Mouse (Mus musculus): ENCODE data around the gene Erich4. TPM values are rescaled to one million over a fixed set of nuclear protein-coding genes. Genes with fewer than 3 reads are reported as not detected.

Erich4 gene
- polyA plus RNA-seq, 1 experiment from 2014 or later = not detected

- DNase-seq (ENCODE audit: low read depth, low spot score) (no peak), ATAC-seq (no peak)
Observed at GRCm38 (mm10) chr7:25644136-25644535, 28.4 kb upstream of the Erich4 start.

GRCm38 (mm10) chr7:25639754-25640153 lies 24.1 kb upstream of the Erich4 start:
- ChIA-PET POLR2A (no interaction called here), CTCF (interaction anchor here (0.9 kb wide), 1 partner anchor 13 kb away, joined by 3 read pairs; no protein-coding TSS in a partner anchor)
- TF ChIP-seq CTCF (IDR thresholded peaks at IDR 0.05) = no peak
- in situ Hi-C loops (cut with MboI; ENCODE audit: low pct_unique_long_range_greater_than_20kb) = no loop called here
- no peaks in the 10 kb centered on the region for H3K27me3 ChIP-seq
- no peak for DNase-seq (ENCODE audit: low read depth, low spot score)
- ATAC-seq = no peak

More at GRCm38 (mm10) chr7:25644136-25644535, 28.4 kb upstream of the Erich4 start:
- H3K27me3 ChIP-seq = no peaks in the 10 kb centered on the region
- ChIA-PET POLR2A (no interaction called here), CTCF (no interaction called here)
- TF ChIP-seq CTCF (IDR thresholded peaks at IDR 0.05) = no peak
- in situ Hi-C loops (cut with MboI; ENCODE audit: low pct_unique_long_range_greater_than_20kb) = no loop called here

GRCm38 (mm10) chr7:25637099-25637498 lies 21.4 kb upstream of the Erich4 start:
- in situ Hi-C loops (cut with MboI; ENCODE audit: low pct_unique_long_range_greater_than_20kb) = no loop called here
- no peaks in the 10 kb centered on the region for H3K27me3 ChIP-seq
- CTCF ChIA-PET = no interaction called here

GRCm38 (mm10) chr7:25636373-25636772 lies 20.7 kb upstream of the Erich4 start:
- in situ Hi-C loops (cut with MboI; ENCODE audit: low pct_unique_long_range_greater_than_20kb) = no loop called here
- no peak for TF ChIP-seq CTCF (IDR thresholded peaks at IDR 0.05)
- DNase-seq (ENCODE audit: low read depth, low spot score) = no peak
- peak; percentile 29 for ATAC-seq
- H3K27me3 ChIP-seq = no peaks in the 10 kb centered on the region
- POLR2A ChIA-PET = no interaction called here
- CTCF ChIA-PET = no interaction called here

More at GRCm38 (mm10) chr7:25637099-25637498, 21.4 kb upstream of the Erich4 start:
- TF ChIP-seq CTCF (IDR thresholded peaks at IDR 0.05) = no peak
- POLR2A ChIA-PET = no interaction called here
- ATAC-seq (no peak), DNase-seq (ENCODE audit: low read depth, low spot score) (no peak)

DNA sequence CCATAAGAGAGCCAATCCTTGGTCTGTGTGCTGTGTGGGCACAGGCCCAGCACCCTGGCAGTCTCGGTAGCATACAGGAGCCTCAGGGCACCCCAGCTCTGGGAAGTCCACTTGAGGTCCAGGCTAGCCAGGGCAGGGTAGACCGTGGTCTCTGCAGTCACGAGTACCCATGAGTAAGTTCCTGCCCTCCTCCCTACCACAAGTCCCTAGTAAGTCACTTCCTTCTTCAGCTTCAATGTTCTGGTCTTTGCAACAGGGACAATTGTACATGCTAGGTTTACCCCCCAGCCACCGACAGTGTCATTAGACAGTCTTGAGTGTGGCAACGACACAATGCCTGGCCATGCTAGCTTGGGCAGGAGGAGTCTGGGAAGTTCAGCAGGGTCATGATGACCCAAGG lies 17.0 kb upstream of the Erich4 start:
- no peak for TF ChIP-seq CTCF (IDR thresholded peaks at IDR 0.05)
- DNase-seq (ENCODE audit: low read depth, low spot score) (no peak), ATAC-seq (no peak)
- no peaks in the 10 kb centered on the region for H3K27me3 ChIP-seq
- ChIA-PET POLR2A (no interaction called here), CTCF (no interaction called here)
- in situ Hi-C loops (cut with MboI; ENCODE audit: low pct_unique_long_range_greater_than_20kb) = no loop called here

DNA sequence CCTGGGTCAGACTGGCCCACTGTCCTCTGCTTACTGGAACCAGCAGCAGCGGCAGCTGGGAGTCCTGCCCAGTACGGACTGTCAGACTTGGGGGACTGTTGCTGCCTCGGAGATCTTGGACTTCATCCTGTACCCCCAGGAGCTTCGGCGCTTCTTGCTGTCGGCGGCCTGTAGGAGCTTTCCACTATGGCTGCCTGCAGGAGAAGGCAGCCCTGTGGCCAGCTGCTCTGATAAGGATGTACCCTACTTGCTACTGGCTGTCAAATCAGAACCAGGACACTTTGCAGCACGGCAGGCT lies 12.6 kb upstream of the Erich4 start:
- in situ Hi-C loops (cut with MboI; ENCODE audit: low pct_unique_long_range_greater_than_20kb) = no loop called here
- CTCF ChIA-PET = no interaction called here

DNA sequence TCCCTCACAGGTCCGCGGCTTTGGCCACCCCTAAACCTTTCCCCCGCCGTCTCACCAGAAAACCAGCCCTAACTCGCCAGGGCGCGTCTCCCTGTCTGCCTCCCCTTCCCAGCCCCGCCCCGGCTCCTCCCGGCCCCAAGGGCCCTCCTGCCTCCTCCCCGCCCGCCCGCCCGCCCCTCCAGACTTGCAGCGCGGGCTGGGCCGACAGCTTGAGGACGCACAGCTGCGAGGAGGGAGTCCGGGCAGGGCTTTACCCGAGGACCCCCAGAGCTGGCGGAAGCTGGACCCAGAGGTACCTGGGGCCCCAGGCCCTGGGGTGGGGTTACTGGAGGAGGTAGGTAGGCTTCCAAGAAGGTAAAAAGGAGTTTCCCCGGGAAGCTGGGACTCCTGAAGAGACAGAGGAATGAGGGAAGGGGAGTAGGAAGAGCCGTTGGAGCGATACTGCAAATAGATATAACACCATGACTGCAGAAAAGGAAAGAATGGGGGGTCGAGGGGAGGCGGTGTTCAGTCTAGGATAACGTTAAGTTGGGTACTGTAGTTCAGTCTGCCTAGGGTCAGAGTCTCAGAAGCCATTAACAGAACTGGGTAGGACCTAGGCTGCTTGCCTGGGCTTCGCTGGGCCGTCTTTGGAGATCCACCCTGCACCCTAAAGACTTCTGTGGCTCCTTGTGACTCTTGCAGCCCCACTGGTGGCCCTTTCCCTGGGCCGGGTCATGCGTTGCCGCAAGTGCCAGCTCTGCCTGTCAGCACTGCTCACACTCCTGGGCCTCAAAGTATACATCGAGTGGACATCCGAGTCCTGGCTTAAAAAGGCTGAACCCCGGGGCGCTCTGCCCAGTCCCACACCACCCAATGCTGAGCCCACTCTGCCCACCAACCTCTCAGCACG lies 12.0 kb upstream of the Erich4 start:
- ATAC-seq (no peak), DNase-seq (ENCODE audit: low read depth, low spot score) (no peak)
- ChIA-PET POLR2A (no interaction called here), CTCF (no interaction called here)
- in situ Hi-C loops (cut with MboI; ENCODE audit: low pct_unique_long_range_greater_than_20kb) = no loop called here
- no peaks in the 10 kb centered on the region for H3K27me3 ChIP-seq
- no peak for TF ChIP-seq CTCF (IDR thresholded peaks at IDR 0.05)

More for the DNA sequence above, 12.6 kb upstream of the Erich4 start:
- POLR2A ChIA-PET = no interaction called here
- H3K27me3 ChIP-seq = no peaks in the 10 kb centered on the region
- DNase-seq (ENCODE audit: low read depth, low spot score) (no peak), ATAC-seq (no peak)
- no peak for TF ChIP-seq CTCF (IDR thresholded peaks at IDR 0.05)

DNA sequence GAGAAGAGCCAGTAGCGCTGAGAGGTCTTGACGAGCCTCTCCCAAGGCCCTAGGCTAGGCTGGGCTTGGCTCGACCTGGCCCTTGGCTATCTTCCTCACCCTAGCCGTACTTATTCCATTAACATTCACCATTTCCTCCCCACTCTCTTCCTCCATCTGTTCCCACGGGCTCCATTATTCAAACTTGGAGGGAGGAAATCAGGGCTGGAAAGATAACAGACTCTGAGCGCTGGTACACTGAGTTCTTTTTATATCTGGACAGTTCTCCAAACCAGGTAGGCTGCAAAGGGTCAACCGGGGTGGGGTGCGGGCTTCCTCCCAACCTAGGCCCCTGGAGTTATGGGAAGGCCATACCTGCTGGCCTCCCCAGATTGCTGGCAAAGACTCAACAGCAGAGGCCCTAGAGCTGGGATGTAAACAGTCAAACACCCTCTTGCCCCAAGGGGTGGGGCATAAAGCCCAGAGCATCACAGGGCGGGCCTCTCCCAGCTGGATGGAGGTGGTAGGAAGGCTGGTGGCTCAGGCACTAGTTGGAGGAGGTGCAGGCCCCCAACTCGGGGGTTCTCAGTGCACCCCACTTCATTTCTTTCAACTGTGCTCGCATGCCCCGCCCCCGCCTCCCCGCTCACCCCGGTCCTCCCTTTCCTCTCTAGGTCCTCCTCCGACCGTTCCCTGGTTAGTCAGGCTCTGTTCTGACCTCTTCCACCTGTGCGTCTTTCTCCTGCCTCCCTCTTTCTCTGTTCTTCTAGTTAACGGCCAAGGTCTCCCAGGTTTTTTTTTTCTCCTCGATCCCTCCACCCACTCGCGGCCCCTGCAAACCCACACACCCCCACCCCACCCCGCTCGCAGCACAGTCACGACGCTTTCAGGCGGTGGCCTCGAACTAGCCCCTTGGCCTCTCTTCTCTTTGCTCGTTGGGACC lies 11.1 kb upstream of the Erich4 start, which contains the start of gene B3gnt8:
B3gnt8 (plus strand) TSS at position 146 of the 922 bp plus-strand sequence.
- POLR2A ChIA-PET = no interaction called here
- no peak for TF ChIP-seq CTCF (IDR thresholded peaks at IDR 0.05)
- in situ Hi-C loops (cut with MboI; ENCODE audit: low pct_unique_long_range_greater_than_20kb) = no loop called here
- ATAC-seq (no peak), DNase-seq (ENCODE audit: low read depth, low spot score) (no peak)
- H3K27me3 ChIP-seq = no peaks in the 10 kb centered on the region
- CTCF ChIA-PET = no interaction called here

GRCm38 (mm10) chr7:25625594-25626250 lies 10.0 kb upstream of the Erich4 start:
- POLR2A ChIA-PET = no interaction called here
- CTCF ChIA-PET = no interaction called here
- H3K27me3 ChIP-seq = no peaks in the 10 kb centered on the region
- ATAC-seq (no peak), DNase-seq (ENCODE audit: low read depth, low spot score) (no peak)
- in situ Hi-C loops (cut with MboI; ENCODE audit: low pct_unique_long_range_greater_than_20kb) = no loop called here
- no peak for TF ChIP-seq CTCF (IDR thresholded peaks at IDR 0.05)

DNA sequence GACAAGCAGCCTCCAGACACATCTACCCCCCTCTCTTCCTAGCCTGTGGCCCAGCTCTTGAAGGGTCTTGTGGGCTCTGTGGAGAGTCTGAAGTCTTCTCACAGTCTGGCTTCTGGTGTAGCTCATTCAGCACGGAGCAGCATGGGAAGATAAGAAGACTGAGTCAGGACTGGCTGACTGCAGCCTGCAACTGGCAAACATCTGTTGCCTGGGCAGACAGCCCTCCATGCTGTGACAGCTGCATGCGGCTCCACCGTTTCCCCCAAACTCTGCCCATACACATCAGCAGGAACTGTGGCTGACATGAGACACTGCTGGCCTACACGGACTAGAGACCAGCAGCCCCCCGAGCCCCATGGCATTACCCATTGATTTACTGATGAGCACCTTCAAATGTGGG lies 9.2 kb upstream of the Erich4 start:
- no peak for TF ChIP-seq CTCF (IDR thresholded peaks at IDR 0.05)
- ATAC-seq (no peak), DNase-seq (ENCODE audit: low read depth, low spot score) (no peak)
- CTCF ChIA-PET = no interaction called here
- no peaks in the 10 kb centered on the region for H3K27me3 ChIP-seq
- POLR2A ChIA-PET = no interaction called here
- in situ Hi-C loops (cut with MboI; ENCODE audit: low pct_unique_long_range_greater_than_20kb) = loop anchor here (5.0 kb wide), 1 partner anchor 37 kb away; no protein-coding TSS in a partner anchor

Data from Patski (cell line).